In the genomic region with DNA sequence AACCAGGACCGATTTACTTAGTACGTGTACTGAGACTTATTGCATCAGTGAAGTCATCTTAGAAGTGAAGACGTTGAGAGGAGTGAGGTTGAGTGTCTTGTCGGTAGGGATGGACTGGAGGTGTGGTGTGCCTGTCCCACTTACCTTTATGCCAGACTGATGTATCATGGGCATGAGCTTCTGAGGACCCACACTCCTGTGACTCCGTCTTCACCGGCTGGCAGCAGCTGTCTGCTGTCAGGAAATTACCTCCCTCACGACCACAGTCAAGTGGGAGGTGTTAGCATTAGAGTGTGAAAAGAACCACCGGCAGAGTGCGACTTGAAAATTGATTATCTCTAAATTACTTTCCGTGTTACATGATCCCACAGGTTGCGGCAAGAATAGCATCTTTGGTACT, we compare ENCODE assay signal across 22 mouse cellular contexts. TPM values are rescaled to one million over a fixed set of nuclear protein-coding genes. Genes with fewer than 3 reads are reported as not detected.
DNase-seq lines count a peak whose midpoint lies in the region; ATAC-seq lines count a peak whose summit lies in the region.
"Had no signal": no experiment of that assay in that cellular context is flagged by ENCODE, and none has a peak within 500 bp of the region (broad histone marks: within the 10 kb centered on the region; RNA-seq: fewer than 3 reads in every experiment).

No protein-coding gene starts in this region.

- H3K4me2 ChIP-seq in kidney, embryonic 14.5 days (replicated peaks; ENCODE audit: low read depth, low read length) = no peak overlapping the region
- H3K4me2 ChIP-seq in kidney, embryonic 16.5 days (replicated peaks; ENCODE audit: low read depth, low read length) = no peak overlapping the region
- H3K4me2 ChIP-seq: embryonic facial prominence, embryonic 13.5 days; embryonic facial prominence, embryonic 15.5 days; forebrain, embryonic 12.5 days had no signal

- no peaks in the 10 kb centered on the region for H3K4me1 ChIP-seq in kidney, embryonic 14.5 days (ENCODE audit: control insufficient read depth, insufficient read depth, low read length)
- no peaks in the 10 kb centered on the region for H3K4me1 ChIP-seq in kidney, embryonic 16.5 days (ENCODE audit: insufficient read depth, low read length)
- H3K4me1 ChIP-seq: embryonic facial prominence, embryonic 13.5 days; embryonic facial prominence, embryonic 15.5 days; forebrain, embryonic 10.5 days; forebrain, embryonic 12.5 days had no signal

- H3K9me3 ChIP-seq in kidney, embryonic 14.5 days (ENCODE audit: control insufficient read depth, low read length) = no peaks in the 10 kb centered on the region
- H3K9me3 ChIP-seq in kidney, embryonic 16.5 days (ENCODE audit: low read length) = no peaks in the 10 kb centered on the region
- H3K9me3 ChIP-seq: embryonic facial prominence, embryonic 13.5 days; embryonic facial prominence, embryonic 15.5 days; forebrain, embryonic 10.5 days; forebrain, embryonic 12.5 days had no signal

- ATAC-seq in kidney, embryonic 14.5 days (ENCODE audit: low FRiP score, low TSS enrichment) = peak; percentile 60
- ATAC-seq in kidney, embryonic 16.5 days (ENCODE audit: low FRiP score, low TSS enrichment) = peak; percentile 23; the same call in 1 of the 2 replicates
- ATAC-seq: forebrain, embryonic 14.5 days; forebrain, embryonic 16.5 days had no signal

- DNase-seq in kidney, adult 8-10 months = no peak
- DNase-seq in kidney, postnatal 14 days = no peak
- DNase-seq: adrenal gland, adult 2 months; adrenal gland, postnatal 10 days; adrenal gland, postnatal 25 days; cerebellum, adult 11 months; cerebellum, adult 18-20 months; cerebellum, adult 8-10 months; cerebellum, adult 9-11 months; cerebellum, postnatal 14 days; cerebellum, postnatal 36 days; embryo, embryonic 11 days had no signal

- H3K36me3 ChIP-seq in kidney, embryonic 14.5 days (ENCODE audit: control insufficient read depth, insufficient read depth, low read length) = no peaks in the 10 kb centered on the region
- H3K36me3 ChIP-seq in kidney, embryonic 16.5 days (ENCODE audit: insufficient read depth, low read length) = no peaks in the 10 kb centered on the region
- H3K36me3 ChIP-seq: embryonic facial prominence, embryonic 13.5 days; embryonic facial prominence, embryonic 15.5 days; forebrain, embryonic 10.5 days; forebrain, embryonic 12.5 days had no signal

- no peak overlapping the region for H3K27ac ChIP-seq in kidney, embryonic 14.5 days (ENCODE audit: low read depth, low read length)
- H3K27ac ChIP-seq in kidney, embryonic 16.5 days (ENCODE audit: low read length) = no peak overlapping the region
- H3K27ac ChIP-seq: embryonic facial prominence, embryonic 13.5 days; embryonic facial prominence, embryonic 15.5 days; forebrain, embryonic 10.5 days; forebrain, embryonic 12.5 days had no signal

- H3K4me3 ChIP-seq in kidney, embryonic 14.5 days (ENCODE audit: low read length) = no peak overlapping the region
- no peak overlapping the region for H3K4me3 ChIP-seq in kidney, embryonic 16.5 days (ENCODE audit: low read length)
- H3K4me3 ChIP-seq: embryonic facial prominence, embryonic 13.5 days; embryonic facial prominence, embryonic 15.5 days; erythroblast, embryonic 14.5 days; forebrain, embryonic 10.5 days; forebrain, embryonic 12.5 days had no signal

- WGBS in kidney, embryonic 14.5 days = 43% methylated on average over 11 of the region's 11 CpGs
- 35% methylated on average over 11 of the region's 11 CpGs for WGBS in kidney, embryonic 16.5 days

- H3K27me3 ChIP-seq in kidney, embryonic 14.5 days (ENCODE audit: control insufficient read depth, insufficient read depth, low read length) = no peaks in the 10 kb centered on the region
- no peaks in the 10 kb centered on the region for H3K27me3 ChIP-seq in kidney, embryonic 16.5 days (ENCODE audit: insufficient read depth, low read length)
- H3K27me3 ChIP-seq: embryonic facial prominence, embryonic 13.5 days; embryonic facial prominence, embryonic 15.5 days; forebrain, embryonic 12.5 days had no signal

- H3K9ac ChIP-seq in kidney, embryonic 14.5 days (ENCODE audit: low read depth, low read length) = no peak overlapping the region
- H3K9ac ChIP-seq in kidney, embryonic 16.5 days (replicated peaks; ENCODE audit: low read length) = no peak overlapping the region
- H3K9ac ChIP-seq: embryonic facial prominence, embryonic 13.5 days; embryonic facial prominence, embryonic 15.5 days; forebrain, embryonic 12.5 days had no signal

RNA-seq across cellular contexts. Expression of a gene that starts 34.0 kb away (rescaled TPM):
- 2.3 and 2.7 TPM in 2 replicates for polyA plus RNA-seq in kidney, embryonic 14.5 days (2014; fragmentation: Nextera tagmentation; extraction: Ambion mirVana)
- polyA plus RNA-seq in kidney, embryonic 16.5 days (2015; fragmentation: Nextera tagmentation; extraction: Ambion mirVana) = 3.0 and 3.5 TPM in 2 replicates
- polyA plus RNA-seq: C2C12; erythroblast, embryonic 14.5 days had no signal
